Mouse (Mus musculus): ENCODE results near the gene Efemp1.
A peak's percentile ranks its signal among the peaks of the same experiment; 100 is the strongest.

Gene Efemp1

DNA sequence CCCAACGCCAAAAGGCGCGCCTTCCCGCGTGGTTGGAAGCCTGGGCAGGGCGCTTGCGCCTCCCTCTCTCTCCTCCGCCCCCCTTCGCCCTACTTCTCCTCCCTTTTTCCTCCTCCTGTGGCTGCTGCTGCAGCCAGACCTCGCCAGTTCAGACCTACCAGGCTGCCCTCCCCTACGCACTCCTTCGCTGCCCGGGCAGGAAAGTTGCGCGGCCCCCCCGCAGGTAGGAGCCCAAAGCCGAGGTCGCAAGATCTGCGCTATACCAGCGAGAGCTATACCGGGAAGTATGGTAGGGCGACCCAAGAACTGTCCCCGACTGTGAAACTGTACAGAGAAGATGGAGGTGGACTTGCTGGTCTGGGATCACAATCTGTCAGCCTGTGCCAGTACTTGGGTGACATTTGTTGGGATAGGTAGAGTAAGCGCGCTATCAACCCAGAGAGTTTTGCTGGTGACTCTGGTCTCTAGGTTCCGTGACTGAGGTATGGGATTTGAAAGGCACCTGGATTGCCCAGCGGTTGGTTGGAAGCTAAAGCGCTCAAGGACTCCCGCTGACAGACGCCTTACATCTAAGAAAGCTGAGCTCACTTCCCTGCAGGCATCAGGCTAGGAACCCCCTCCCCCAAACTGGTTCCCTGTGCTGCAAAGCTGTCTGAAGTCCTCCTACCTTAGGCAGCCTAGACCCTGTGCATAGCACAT, at the start of gene Efemp1:
Efemp1 (plus strand) TSS at position 103 of the 699 bp plus-strand sequence.
- DNase-seq (ENCODE audit: low read depth, low spot score): no peak

DNA sequence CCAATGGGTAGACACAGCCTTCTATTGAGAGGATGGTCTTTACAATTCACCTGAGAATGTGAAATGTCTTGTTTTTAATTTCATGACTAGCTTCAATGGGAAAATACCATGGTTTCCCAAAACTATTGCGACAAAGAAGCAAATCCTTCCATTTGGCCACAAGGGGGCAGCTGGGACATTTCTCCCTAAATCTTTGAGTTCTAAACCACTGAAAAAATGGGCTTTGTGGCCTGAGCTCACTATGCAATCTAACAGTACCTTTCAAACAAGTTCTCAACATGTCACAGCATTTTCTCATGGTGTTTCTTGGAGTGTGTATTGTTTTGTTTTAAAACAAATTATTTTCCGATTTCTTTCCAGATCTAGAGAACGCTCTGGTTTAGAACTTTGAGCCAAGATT, 44.3 kb upstream of the Efemp1 start:
- DNase-seq (ENCODE audit: low read depth, low spot score): peak; percentile 10

DNA sequence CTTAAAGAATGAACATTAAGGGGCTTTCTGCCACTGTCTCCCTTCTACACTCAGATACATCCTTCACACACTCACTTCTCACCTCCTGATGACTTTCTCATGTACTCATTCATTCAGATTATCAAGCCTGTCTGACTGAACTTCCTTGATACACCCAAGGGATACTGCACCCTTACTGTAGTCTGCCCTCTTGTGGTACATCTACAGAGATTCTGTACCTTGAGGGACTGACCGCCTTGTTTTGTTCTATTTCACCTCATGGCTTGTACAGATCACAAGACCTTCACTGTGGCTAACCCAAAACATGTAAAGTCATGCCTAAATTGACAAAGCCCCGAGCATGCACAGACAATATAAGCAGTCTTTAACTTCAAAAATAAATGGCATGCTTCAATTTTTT, 41.1 kb upstream of the Efemp1 start:
- DNase-seq (ENCODE audit: low read depth, low spot score): no peak

DNA sequence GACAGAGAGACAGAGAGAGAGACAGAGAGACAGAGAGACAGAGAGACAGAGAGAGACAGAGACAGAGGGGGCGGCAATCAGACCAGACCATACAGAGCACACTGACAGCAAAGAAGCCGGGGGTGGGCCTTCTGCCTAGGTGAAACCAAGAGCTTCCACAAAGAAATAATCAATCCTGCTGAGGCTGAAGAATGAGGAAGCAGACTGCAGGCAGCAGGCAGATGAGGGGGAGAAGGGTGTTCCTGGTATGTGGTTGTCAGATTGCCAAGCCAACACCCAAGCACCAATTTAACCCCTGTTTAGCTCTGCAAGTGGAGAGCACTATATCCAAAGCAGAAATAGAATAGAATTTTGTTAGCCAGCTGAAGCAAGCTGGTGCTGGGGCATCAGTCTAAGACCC, 40.4 kb upstream of the Efemp1 start:
- no peak for DNase-seq (ENCODE audit: low read depth, low spot score)

DNA sequence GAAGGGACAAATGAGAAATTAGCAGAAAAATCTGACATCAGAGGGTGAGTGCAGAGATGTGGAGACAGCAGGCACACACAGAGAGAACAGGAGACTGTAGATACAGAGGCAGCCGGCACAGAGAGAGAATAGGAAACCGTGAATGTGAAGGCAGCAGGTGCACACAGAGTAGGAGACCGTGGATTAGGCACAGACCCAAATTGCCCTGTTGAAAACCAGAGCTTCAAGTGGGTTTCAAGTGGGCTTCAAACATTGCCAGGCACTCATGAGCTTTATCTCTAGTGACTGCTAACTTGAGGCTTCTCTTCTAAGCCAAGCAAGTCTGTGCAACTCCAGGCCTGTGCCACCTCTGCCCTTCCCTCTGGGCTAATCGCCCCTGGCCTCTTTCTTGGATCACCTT, 35.6 kb upstream of the Efemp1 start:
- DNase-seq (ENCODE audit: low read depth, low spot score): no peak

DNA sequence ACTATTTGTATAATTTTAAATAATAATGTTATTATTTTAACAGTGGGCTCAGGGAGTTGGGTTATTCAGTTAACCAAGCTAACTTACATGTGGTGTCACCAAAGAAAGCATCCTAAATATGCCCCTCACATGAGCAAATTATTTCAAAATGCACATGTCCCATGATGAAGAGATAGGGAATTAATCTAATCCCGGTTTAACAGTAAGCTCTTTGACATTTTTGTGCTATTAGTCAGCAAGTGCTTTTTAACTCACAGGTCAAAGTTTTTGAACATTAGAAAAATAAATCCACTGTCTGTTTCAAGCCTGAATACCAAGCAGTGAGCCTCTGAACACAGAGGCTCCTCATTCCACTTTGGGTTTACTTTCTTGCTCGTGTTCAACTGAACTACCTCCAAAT, 26.1 kb upstream of the Efemp1 start:
- no peak for DNase-seq (ENCODE audit: low read depth, low spot score)

DNA sequence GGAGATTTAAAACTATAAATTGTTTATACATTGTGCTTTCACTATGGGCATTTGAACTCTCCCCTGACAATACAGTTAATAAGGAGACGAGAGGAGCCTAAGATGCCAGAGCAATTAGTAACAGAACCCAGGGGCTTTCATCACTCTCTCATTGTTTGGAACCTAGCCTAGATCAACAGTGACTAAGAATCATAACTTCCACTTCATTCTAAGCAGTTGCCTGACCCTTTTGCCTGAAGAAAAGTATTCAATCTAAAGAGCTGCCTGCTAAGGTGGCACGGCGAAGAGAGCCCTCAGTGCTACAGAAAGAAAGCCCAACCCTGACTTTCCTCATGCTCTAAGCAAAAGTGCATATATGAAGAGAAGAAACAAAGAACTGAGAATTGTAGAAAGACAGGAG, 19.2 kb upstream of the Efemp1 start:
- no peak for DNase-seq (ENCODE audit: low read depth, low spot score)

DNA sequence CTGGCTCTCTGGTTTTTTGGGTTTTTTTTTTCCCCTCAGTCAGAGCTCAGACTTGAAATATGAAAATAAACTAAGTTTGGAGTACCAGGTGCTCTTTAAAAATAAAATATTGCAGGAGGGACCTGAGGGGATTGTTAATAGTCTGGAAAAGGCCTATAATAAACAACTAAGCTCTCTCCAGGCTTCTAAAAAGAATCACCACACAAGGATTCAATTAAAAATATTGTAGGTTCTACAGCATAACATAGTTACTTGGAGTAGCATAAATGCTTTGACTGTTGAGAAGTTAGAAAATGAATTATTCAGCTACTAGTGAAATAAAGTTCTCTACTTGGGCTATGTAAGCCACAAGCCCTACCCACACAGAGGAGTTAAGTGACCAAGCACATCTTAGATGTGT, 17.9 kb upstream of the Efemp1 start:
- DNase-seq (ENCODE audit: low read depth, low spot score): no peak

DNA sequence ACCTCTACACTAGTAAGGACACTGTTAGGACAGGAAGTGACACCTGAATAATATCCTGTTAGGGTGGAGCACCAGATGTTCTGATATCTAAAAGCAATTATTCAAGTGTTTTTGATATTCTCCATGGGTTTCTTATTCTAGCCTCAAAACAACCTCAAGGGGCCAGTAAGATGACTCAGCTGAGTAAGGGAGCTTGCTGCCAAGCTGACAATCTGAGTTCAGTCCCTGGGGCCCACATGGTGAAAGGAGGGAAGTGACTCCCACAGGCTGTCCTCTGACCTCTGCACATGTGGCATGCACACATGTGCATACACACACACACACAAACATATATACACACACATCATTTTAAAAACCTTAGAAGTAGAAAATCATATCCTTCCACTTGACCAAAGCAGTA, 3.2 kb upstream of the Efemp1 start:
- no peak for DNase-seq (ENCODE audit: low read depth, low spot score)

DNA sequence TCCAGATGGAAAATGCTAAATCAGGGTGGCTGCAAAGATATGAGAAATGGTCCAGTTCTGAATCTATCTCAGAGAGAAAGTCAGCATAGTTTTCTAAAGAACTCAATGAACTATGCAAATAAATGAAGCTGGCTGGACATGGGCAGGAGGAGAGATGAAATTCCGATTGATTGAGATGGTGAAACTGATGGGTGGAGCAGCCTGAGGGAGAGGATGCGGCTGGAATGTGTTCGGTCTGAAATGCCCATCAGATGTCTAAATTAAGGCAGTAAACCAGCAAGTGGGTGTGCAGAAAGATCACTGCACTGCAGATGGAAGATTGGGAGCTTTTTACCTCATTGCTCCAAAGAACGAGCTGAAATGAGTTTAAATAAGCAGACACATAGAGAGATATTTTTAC, 1.4 kb upstream of the Efemp1 start:
- DNase-seq (ENCODE audit: low read depth, low spot score): no peak

DNA sequence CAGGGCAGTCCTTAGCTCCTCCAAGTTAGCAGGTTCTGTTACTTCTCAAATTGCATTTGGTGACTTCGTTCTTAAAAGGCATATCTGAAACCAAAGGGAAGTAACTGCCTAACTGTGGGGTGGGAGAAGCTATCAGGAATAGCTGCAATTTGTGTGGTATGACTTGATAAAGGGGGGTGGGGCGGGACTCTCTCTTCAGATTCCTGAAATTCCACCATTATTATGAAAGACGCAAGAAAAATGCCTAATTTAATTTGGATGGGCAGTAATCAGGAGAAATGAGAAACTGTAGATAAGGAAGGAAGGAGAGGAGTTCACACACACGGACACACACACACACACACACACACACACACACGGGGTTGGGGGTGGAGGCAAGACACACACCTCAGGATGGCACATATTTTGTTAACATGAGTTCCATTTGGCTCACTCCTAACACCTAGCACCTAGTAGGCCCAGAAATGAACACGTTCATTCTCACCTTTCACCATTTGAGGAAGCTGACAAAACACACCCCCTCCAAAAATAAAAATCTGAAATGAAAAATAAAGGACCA, 564 bp upstream of the Efemp1 start:
- no peak for DNase-seq (ENCODE audit: low read depth, low spot score)

DNA sequence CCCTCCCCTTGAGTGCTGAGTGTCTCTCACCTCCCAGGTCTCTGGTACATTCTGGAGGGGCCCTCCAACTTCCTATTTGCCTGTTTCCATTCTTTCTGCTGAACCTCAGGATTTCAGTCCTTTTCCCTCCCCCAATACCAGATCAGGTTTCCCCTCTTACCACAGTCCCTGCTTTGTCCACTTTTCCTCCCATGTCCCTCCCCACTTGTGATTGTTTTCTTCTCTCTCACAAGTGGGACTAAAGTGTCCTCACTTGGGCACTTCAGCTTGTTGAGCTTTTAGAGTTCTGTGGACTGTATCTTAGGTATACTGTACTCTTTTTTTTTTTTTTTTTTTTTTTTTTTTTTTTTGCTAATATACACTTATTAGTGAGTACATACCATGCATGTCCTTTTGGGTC, 6.1 kb downstream of the Efemp1 start:
- DNase-seq (ENCODE audit: low read depth, low spot score): no peak

DNA sequence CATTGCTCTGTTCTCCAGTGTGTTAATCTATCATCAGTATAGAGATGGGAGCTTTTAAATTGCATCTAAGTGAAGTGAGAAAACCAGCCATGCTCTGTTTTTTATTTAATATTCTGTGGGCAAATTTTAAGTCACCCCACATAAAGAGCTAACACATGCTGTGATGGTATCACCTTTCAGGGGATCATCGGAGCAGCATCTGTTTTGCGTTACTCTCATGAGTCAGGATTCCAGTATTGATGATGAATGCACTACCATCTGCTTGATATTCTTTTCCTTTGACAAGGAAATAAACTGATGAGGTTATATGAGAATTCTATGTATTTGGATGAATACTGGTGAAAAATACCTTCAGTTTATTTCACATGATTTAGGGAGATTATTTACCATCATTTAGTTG, 16.1 kb downstream of the Efemp1 start:
- DNase-seq (ENCODE audit: low read depth, low spot score): no peak

DNA sequence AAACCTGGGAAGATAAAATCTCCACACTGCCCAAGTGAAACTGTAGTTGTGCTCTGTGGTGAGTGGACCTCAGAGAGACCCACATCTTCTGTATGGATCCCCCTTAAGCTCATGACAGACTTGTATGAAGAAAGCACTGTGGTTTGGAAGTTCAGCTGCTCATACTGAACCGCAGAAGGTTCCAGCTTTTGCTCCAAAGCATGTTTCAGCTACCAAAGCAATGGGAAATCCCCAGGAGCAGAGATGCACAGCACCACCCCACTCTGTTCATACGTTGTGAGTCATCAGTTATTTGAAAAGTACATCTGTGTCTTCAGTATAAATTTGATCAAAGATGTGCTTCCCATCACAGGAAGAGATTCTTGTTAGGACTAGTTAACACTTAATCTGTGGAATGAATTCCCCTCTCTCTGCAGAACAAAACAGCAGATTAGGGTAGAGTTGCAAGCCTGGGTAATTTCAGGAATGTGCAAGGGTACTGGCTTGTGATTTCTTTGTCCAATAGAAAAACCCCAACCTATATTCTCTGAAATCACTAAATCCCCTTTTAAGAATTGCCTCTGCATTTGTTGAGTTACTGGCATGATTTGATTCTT, 28.5 kb downstream of the Efemp1 start:
- no peak for DNase-seq (ENCODE audit: low read depth, low spot score)

DNA sequence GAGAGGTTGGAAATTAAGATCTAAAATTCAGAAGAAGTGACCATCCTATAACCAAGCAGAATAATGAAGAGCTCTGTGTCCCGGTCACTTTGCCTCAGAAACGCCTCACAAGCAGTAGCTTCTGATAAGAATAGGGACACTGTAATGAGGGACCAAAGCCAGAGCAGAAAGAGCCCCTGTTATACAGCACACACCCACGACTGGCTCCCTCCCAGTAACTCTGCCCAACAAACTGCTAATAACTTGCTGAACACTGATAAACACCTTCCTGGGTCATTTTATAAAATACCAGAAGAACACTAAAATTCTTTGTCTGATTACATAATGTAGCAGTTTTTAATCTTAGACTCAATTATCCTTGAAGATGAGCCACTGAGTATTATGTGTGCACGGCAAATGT, 30.1 kb downstream of the Efemp1 start:
- peak; percentile 7 for DNase-seq (ENCODE audit: low read depth, low spot score)

DNA sequence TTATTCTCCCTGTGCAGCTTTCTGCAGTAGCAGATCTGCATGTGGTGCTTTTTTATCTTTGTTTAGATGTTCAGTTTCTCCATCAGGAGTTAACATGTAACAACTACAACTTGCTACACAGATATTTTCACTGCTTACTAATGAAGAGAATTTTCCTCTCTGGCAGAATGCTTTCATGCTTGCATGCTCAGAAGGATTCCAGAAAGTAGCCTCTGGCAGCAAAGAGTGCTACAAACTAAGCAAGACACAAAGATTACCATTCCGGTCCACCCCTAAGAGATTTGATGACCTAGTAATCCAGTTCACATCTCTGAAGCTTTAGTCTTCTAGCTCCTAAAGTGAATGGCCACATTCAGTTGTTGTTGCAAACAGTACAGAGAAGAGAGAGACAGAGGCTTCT, 36.5 kb downstream of the Efemp1 start:
- DNase-seq (ENCODE audit: low read depth, low spot score): no peak

DNA sequence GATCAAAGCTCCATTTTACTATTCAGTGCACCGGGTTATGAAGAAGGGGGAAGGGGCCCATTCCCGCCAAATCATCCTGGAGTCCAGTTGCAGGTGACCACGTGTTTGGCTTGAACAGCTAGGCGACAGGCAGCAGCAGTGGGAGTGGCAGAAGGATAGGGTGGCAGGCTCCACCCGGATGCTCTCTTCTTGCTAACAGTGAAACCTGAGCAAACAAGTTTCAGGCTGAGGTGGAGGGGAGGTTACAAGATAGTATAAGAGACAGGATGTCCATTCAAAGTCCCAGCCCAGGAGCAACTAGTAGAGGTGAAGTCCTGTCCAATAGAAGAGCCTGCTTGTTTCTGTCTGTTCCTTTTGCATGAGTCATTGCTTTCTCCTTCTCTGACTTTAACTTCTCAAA, 38.5 kb downstream of the Efemp1 start:
- DNase-seq (ENCODE audit: low read depth, low spot score): no peak

DNA sequence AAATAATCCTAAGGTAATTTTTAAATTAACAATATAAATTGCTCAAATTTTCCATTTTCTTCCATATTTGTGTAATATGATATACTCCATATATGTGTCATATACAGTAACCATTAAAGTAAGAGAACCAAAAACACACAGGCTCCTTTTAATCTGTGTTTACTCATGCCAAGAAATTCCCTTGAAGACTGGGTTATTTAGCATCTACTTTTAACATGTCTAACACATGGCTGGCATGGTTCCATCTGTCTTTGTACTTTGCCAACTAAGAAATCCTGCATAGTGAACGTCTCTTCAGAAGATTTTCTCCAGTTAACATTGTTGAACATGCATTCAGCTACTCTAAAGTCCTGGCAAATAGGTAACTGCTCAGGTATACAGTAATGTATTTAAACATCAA, 46.4 kb downstream of the Efemp1 start:
- no peak for DNase-seq (ENCODE audit: low read depth, low spot score)

DNA sequence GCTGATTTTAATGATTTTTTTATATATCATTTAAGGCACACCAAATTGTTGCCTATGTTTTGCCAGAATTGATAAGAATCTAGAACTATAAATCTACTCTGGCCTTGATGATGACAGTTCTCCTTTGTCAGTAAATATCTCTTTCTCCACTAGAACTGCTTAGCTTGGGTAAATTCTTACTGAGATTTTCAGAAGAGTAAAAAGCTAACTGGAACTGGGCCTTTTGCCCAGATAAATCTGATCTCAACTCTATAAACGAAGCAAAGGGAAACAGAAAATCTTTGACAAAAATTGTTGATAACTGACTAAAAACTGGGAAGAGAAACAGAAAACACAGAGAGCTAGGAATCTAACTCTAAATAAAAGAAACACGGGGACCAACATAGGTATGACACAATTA, 51.6 kb downstream of the Efemp1 start:
- DNase-seq (ENCODE audit: low read depth, low spot score): peak; percentile 9

DNA sequence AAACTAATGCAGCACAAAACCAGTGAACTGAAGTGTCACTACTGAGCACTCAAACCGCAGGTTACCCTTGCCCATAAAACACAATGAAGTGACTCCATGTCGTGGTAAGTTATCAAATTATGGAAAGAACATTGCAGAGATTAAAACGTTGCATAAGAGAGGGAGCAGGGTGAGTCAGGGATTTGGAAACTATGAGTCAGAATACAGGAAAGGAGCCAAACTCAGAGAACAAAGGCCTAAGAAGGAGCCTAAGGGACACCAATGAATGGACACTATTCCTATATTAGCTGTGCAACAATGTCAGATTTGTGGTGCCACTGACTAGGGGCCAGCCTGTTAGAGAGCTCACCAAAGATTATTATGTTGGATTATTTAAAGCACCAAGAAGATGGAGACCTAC, 53.3 kb downstream of the Efemp1 start:
- peak; percentile 68 for DNase-seq (ENCODE audit: low read depth, low spot score)

DNA sequence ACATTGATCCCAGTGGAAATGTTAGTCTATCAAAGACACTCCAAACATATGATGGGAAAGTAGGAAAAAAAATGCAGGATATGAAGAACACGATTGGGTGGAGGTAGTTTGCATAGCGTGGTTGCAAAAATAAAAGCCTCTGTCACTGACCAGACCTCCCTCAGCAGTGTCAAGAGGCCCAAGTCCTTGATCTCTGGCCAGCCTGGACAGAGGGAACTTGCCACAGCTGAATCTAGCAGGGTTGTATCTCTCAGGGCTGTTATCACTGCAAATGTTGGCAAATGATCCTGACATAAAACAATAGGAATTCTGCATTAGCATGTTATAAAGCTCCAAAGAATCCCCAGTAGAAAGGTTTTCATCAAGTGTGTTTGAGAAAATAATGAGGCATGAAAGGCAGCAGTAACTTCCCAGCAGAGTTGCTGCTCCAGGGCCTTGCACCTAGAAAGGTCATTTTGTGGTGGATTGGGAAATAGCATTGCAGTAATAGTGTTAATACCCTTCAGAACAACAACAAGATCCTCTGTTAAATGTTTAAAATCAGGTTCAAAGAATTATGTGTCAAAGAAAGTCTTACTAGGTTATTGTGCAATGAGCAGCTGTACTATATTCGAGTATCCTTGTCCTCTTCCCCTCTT, 56.0 kb downstream of the Efemp1 start:
- DNase-seq (ENCODE audit: low read depth, low spot score): peak; percentile 28

DNA sequence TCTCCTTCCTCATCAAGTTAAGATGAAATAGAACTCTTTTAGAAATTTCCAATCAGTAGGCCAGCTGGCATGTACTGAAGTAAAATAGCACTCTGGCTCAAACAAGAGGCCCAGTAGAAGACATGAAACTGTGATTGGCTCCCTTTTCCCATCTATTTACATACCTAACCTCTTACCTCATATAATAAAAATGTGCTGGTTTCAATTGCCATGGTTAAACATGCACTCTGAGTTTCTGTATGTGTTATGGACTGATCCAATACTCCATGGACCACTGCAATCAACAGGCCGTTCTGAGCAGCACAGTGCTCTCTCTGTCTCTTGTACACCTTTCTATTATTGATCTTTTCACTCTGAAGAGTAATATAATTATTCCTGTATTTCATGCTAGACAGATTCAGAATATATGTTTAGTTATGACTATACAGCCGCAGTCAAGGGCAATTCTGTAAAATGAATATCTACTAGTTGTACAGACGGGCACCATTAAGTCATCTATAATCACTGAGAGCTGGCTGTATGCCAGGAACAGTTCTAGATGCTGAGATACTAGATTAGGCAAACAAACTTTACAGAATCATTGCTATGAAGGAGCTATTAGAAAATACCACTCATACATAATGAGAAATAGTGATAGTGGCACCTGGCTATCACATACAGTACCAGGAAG, 59.6 kb downstream of the Efemp1 start:
- DNase-seq (ENCODE audit: low read depth, low spot score): no peak
